Mouse (Mus musculus) embryonic fibroblast, embryonic 13.5 days (primary cell): ENCODE measurements around the gene Xirp1.

Experiments used
- CTCF ChIP-seq: IDR thresholded peaks from 2 replicates; pipeline ENCODE4 v1.5.1; 2011; ENCODE audit warnings: mild to moderate bottlenecking, control low read depth, low read length, moderate library complexity, borderline replicate concordance; ENCODE audit not compliant: insufficient read depth
- POLR2A ChIP-seq: IDR thresholded peaks from 2 replicates; pipeline ENCODE4 v1.6.1; 2011; ENCODE audit warnings: low read depth, mild to moderate bottlenecking, control low read depth, low read length, moderate library complexity

- TF ChIP-seq CTCF (no peak), POLR2A (no peak)
Measured at GRCm38 (mm10) chr9:120021164-120021563, 2.2 kb downstream of the Xirp1 start.
